Mouse (Mus musculus): ENCODE data around the gene Tshz2. TPM values are rescaled to one million over a fixed set of nuclear protein-coding genes. Genes with fewer than 3 reads are reported as not detected.

Tshz2 gene
- polyA plus RNA-seq, 1 experiment from 2014 or later: 5.3 TPM

DNA sequence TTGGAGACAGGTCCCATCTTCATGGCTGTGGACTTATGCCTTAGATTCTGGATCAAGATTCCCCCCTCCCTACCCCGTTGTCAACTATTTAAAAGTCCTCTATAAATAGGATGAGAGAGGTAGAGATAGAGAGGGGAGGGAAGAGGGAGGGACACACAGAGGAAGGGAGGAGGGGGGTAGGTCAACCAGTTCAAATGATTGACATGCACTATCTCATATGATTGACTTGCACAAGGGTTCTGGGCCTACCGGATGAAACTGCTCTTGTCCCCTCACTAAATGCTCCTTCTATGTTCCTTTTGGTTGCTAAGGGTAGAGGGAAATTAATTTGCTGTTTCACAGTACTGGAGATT lies 150.8 kb downstream of the Tshz2 start:
- no peak overlapping the region for H3K4me3 ChIP-seq (ENCODE audit: low read depth, low read length)
- no peaks in the 10 kb centered on the region for H3K9me3 ChIP-seq (replicated peaks; ENCODE audit: control insufficient read depth, low read length)
- no peaks in the 10 kb centered on the region for H3K36me3 ChIP-seq (ENCODE audit: control insufficient read depth, insufficient read depth, low read length)
- H3K9ac ChIP-seq (ENCODE audit: low read depth, low read length): no peak overlapping the region
- no peak overlapping the region for H3K27ac ChIP-seq (ENCODE audit: low read depth, low read length)
- ATAC-seq (replicated peaks; ENCODE audit: insufficient number of reproducible peaks, low FRiP score, low TSS enrichment): peak; percentile 37; the same call in 1 of the 2 replicates
- peaks cover 17% of the 10 kb centered on the region for H3K4me1 ChIP-seq (ENCODE audit: control insufficient read depth, insufficient read depth, low read length)
- H3K4me2 ChIP-seq: peak overlapping the region; percentile 30
- WGBS (ENCODE audit: insufficient replicate concordance): 14% methylated on average over 2 of the region's 2 CpGs
- no peaks in the 10 kb centered on the region for H3K27me3 ChIP-seq (ENCODE audit: control insufficient read depth, insufficient read depth, low read length)

DNA sequence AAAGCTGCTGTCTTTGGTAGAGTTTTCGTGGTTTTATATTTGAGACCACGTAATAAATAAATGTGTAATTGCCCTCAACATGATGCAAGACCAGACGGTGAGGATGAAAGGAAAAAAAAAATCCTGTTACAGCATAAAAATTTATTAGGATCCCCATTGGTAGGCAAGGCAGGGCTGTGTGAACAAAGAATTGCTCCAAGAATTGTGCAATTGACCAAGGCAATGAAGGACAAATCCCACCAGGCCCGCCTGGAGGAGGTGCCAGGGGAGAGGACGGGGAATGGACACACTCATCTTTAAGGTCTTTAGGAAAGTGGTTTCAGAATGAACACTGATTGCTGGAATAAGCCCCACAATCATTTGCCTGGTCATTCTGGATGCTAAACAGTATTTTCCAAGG lies 154.6 kb downstream of the Tshz2 start:
- WGBS (ENCODE audit: insufficient replicate concordance): 75% methylated on average over 5 of the region's 5 CpGs
- Histone ChIP-seq H3K27ac (ENCODE audit: low read depth, low read length) (no peak overlapping the region), H3K4me1 (ENCODE audit: control insufficient read depth, insufficient read depth, low read length) (peaks cover 24% of the 10 kb centered on the region)

DNA sequence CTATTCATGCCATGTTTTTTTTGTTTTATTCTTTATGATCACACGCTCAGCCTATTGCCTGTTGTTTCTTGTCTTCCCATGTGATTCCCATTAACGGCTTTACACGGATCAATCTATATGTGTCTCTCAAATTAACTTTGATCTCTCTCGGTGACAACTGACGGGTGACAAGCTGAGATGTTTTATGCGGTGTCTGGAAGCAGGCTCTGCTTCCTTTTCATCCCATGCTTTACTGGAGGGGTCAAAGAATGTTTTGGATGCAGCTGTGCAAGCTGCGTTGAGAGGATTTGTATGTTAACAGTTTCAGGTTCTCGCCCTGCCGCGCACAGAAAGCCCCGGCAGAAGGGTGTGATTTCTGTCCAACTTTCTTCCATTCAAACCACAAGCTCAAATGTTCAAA lies 155.1 kb downstream of the Tshz2 start:
- no peaks in the 10 kb centered on the region for H3K9me3 ChIP-seq (replicated peaks; ENCODE audit: control insufficient read depth, low read length)
- no peak overlapping the region for H3K4me2 ChIP-seq
- ATAC-seq (replicated peaks; ENCODE audit: insufficient number of reproducible peaks, low FRiP score, low TSS enrichment): no peak
- no peak overlapping the region for H3K27ac ChIP-seq (ENCODE audit: low read depth, low read length)
- H3K9ac ChIP-seq (ENCODE audit: low read depth, low read length): no peak overlapping the region
- no peaks in the 10 kb centered on the region for H3K27me3 ChIP-seq (ENCODE audit: control insufficient read depth, insufficient read depth, low read length)
- H3K36me3 ChIP-seq (ENCODE audit: control insufficient read depth, insufficient read depth, low read length): no peaks in the 10 kb centered on the region
- H3K4me1 ChIP-seq (ENCODE audit: control insufficient read depth, insufficient read depth, low read length): peaks cover 24% of the 10 kb centered on the region
- no peak overlapping the region for H3K4me3 ChIP-seq (ENCODE audit: low read depth, low read length)
- WGBS (ENCODE audit: insufficient replicate concordance): 55% methylated on average over 11 of the region's 11 CpGs

More for the DNA sequence above, 154.6 kb downstream of the Tshz2 start:
- ATAC-seq (replicated peaks; ENCODE audit: insufficient number of reproducible peaks, low FRiP score, low TSS enrichment): no peak
- no peak overlapping the region for H3K4me3 ChIP-seq (ENCODE audit: low read depth, low read length)
- no peak overlapping the region for H3K9ac ChIP-seq (ENCODE audit: low read depth, low read length)
- no peak overlapping the region for H3K4me2 ChIP-seq
- no peaks in the 10 kb centered on the region for H3K36me3 ChIP-seq (ENCODE audit: control insufficient read depth, insufficient read depth, low read length)
- H3K27me3 ChIP-seq (ENCODE audit: control insufficient read depth, insufficient read depth, low read length): no peaks in the 10 kb centered on the region
- no peaks in the 10 kb centered on the region for H3K9me3 ChIP-seq (replicated peaks; ENCODE audit: control insufficient read depth, low read length)

DNA sequence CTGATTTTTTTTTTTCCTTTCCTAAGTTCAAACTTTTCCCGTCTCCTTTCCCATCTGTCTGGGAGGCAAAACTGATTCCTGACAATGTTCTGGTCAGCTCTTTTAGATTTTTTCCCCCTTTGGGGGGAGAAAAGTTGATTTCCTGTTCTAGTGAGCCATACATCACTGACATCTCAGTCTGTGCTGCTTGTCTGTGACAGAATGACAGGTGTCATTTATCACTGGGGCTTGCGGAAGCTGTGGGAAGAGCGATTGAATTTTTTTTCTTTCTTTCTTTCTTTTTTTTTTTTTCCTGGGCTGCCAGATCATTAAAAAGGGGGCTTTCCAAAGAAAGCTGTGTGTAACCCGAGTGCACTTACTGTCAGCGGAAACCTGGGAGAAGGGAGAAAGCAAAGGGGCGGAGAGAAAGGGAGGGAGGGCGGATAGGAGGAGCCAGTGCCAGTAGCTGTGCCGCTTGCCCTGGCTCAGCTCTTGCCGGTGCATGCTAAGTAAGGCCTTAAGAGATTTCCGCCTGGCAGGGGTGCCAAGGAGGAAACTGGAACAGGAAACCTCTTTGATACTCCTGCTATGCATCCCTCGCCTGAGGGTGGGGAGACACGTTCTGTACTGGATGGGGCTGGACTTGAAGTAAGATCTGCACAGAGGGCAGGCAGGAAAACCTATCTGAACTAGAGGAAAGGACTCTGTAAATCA lies 157.8 kb downstream of the Tshz2 start:
- WGBS (ENCODE audit: insufficient replicate concordance): 2% methylated on average over 12 of the region's 12 CpGs
- Histone ChIP-seq H3K9me3 (replicated peaks; ENCODE audit: control insufficient read depth, low read length) (no peaks in the 10 kb centered on the region), H3K4me1 (ENCODE audit: control insufficient read depth, insufficient read depth, low read length) (peaks cover 15% of the 10 kb centered on the region), H3K36me3 (ENCODE audit: control insufficient read depth, insufficient read depth, low read length) (no peaks in the 10 kb centered on the region), H3K27ac (ENCODE audit: low read depth, low read length) (0 out of 2 replicates have a peak overlapping the region, but pooled peaks have one; percentile 50), H3K4me2 (peak overlapping the region; percentile 69), H3K4me3 (ENCODE audit: low read depth, low read length) (peak overlapping the region; percentile 29), H3K9ac (ENCODE audit: low read depth, low read length) (peak overlapping the region; percentile 56; the same call in 1 of the 2 replicates), H3K27me3 (ENCODE audit: control insufficient read depth, insufficient read depth, low read length) (no peaks in the 10 kb centered on the region)
- peak; percentile 58; the same call in 1 of the 2 replicates for ATAC-seq (replicated peaks; ENCODE audit: insufficient number of reproducible peaks, low FRiP score, low TSS enrichment)

DNA sequence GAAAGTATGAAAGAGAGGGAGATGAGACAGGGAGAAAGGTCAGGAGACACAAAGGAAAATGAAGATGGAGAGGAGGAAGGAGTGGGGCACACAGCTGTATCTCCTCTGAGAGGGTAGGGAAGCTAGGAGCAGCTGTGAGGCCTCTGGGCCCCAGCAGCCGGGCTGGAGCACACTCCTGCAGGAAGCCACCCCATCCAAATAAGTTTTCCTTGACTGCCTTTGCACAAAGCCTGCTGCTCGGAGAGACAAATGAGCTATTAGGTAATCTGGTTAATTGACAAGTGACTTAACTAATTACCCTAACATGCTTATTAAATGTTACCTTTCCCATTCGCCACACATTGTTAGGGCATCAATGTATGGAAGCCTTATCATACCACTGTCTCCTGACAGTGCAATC lies 159.9 kb downstream of the Tshz2 start:
- H3K4me1 ChIP-seq (ENCODE audit: control insufficient read depth, insufficient read depth, low read length): peaks cover 7% of the 10 kb centered on the region; the same call in 1 of the 2 replicates
- H3K4me3 ChIP-seq (ENCODE audit: low read depth, low read length): no peak overlapping the region
- H3K36me3 ChIP-seq (ENCODE audit: control insufficient read depth, insufficient read depth, low read length): no peaks in the 10 kb centered on the region
- no peaks in the 10 kb centered on the region for H3K27me3 ChIP-seq (ENCODE audit: control insufficient read depth, insufficient read depth, low read length)
- no peaks in the 10 kb centered on the region for H3K9me3 ChIP-seq (replicated peaks; ENCODE audit: control insufficient read depth, low read length)
- no peak overlapping the region for H3K4me2 ChIP-seq
- 58% methylated on average over 3 of the region's 3 CpGs for WGBS (ENCODE audit: insufficient replicate concordance)
- no peak overlapping the region for H3K27ac ChIP-seq (ENCODE audit: low read depth, low read length)
- ATAC-seq (replicated peaks; ENCODE audit: insufficient number of reproducible peaks, low FRiP score, low TSS enrichment): no peak
- no peak overlapping the region for H3K9ac ChIP-seq (ENCODE audit: low read depth, low read length)

DNA sequence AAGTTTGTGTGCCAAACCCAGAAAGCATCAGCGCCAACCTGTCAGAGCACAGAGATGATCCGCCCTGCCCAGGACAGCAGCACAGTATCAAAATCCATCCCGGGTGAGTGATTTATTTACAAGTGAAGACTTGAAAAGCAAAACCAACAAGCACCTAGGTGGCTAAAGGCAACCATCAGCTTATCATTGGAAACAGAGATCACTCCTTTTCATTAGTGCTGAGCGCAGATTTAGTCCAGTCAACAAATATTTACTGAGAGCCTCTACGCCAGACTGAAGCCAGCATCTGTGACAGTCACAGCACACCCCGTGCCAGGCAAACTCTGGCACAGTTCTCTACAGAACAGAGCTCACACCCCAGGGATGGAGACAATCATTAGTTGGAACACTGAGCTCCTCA lies 169.4 kb downstream of the Tshz2 start:
- Histone ChIP-seq H3K27ac (ENCODE audit: low read depth, low read length) (no peak overlapping the region), H3K9ac (ENCODE audit: low read depth, low read length) (no peak overlapping the region), H3K36me3 (ENCODE audit: control insufficient read depth, insufficient read depth, low read length) (no peaks in the 10 kb centered on the region), H3K9me3 (replicated peaks; ENCODE audit: control insufficient read depth, low read length) (no peaks in the 10 kb centered on the region), H3K4me2 (no peak overlapping the region), H3K4me1 (ENCODE audit: control insufficient read depth, insufficient read depth, low read length) (no peaks in the 10 kb centered on the region), H3K27me3 (ENCODE audit: control insufficient read depth, insufficient read depth, low read length) (no peaks in the 10 kb centered on the region), H3K4me3 (ENCODE audit: low read depth, low read length) (no peak overlapping the region)
- ATAC-seq (replicated peaks; ENCODE audit: insufficient number of reproducible peaks, low FRiP score, low TSS enrichment): no peak
- WGBS (ENCODE audit: insufficient replicate concordance): 85% methylated on average over 6 of the region's 6 CpGs

DNA sequence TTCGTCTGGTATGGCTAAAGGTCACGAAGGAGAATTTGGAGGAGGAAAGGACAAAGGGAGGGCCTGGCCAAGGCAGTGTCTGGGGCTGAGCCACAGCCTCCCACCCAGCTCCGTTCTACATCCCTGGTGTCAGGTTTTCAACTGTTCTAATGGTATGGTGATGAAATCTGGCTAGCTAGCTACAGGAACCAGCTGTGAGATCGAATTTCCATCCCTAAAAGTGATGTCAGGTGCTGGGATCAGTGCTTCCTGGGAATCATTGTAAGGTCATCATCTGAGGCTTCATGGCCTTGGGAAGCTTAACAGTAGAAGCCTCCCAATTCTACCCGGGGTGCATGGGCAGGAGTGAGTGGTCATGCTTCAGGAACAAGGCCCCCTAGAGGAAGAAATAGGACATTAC lies 171.6 kb downstream of the Tshz2 start:
- Histone ChIP-seq H3K4me2 (no peak overlapping the region), H3K27ac (ENCODE audit: low read depth, low read length) (no peak overlapping the region), H3K4me3 (ENCODE audit: low read depth, low read length) (no peak overlapping the region), H3K9me3 (replicated peaks; ENCODE audit: control insufficient read depth, low read length) (no peaks in the 10 kb centered on the region), H3K9ac (ENCODE audit: low read depth, low read length) (no peak overlapping the region), H3K4me1 (ENCODE audit: control insufficient read depth, insufficient read depth, low read length) (no peaks in the 10 kb centered on the region), H3K36me3 (ENCODE audit: control insufficient read depth, insufficient read depth, low read length) (no peaks in the 10 kb centered on the region), H3K27me3 (ENCODE audit: control insufficient read depth, insufficient read depth, low read length) (no peaks in the 10 kb centered on the region)
- no peak; the same call in 1 of the 2 replicates for ATAC-seq (replicated peaks; ENCODE audit: insufficient number of reproducible peaks, low FRiP score, low TSS enrichment)
- 46% methylated on average over 5 of the region's 5 CpGs for WGBS (ENCODE audit: insufficient replicate concordance)

DNA sequence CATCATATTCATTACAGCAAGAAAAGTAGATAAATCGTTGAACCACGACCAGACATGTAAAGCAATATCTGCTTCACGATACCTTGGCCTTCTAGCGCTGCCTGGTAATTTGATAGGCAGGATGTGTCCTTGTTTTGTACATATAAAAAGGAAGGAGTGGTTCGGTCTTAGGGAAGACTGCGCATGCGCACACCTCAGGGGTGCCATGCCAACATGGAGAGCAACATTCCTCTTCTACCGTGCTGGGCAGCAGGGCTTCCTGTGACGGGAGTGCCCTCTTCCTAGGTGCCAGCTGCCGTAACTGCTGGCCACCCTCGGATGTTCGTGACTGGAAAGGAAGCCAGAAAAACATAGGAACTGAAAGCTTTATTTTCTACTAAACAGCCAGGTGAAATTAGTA lies 172.7 kb downstream of the Tshz2 start:
- H3K4me3 ChIP-seq (ENCODE audit: low read depth, low read length): no peak overlapping the region
- WGBS (ENCODE audit: insufficient replicate concordance): 85% methylated on average over 12 of the region's 12 CpGs
- no peak overlapping the region for H3K9ac ChIP-seq (ENCODE audit: low read depth, low read length)
- no peak for ATAC-seq (replicated peaks; ENCODE audit: insufficient number of reproducible peaks, low FRiP score, low TSS enrichment)
- no peak overlapping the region for H3K27ac ChIP-seq (ENCODE audit: low read depth, low read length)
- H3K27me3 ChIP-seq (ENCODE audit: control insufficient read depth, insufficient read depth, low read length): no peaks in the 10 kb centered on the region
- H3K4me2 ChIP-seq: no peak overlapping the region
- no peaks in the 10 kb centered on the region for H3K4me1 ChIP-seq (ENCODE audit: control insufficient read depth, insufficient read depth, low read length)
- H3K9me3 ChIP-seq (replicated peaks; ENCODE audit: control insufficient read depth, low read length): no peaks in the 10 kb centered on the region
- no peaks in the 10 kb centered on the region for H3K36me3 ChIP-seq (ENCODE audit: control insufficient read depth, insufficient read depth, low read length)

DNA sequence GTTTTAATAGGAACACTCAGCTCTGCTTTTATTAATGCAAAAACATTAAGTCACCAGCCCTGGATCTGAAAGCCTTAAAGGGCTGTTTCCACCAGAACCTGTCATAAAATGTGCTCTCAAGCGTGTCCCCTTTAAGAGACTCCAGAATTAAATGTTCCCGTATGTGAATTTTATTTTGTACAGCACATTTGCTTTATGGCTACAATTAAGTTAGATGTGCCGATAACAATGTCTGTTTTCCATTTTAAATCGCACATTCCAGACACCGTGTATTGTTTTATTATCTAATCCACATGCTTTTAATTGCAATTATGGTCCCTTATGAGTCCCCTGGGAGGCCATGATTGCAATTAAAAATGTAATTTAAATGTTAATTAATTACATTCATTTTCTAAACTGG lies 178.8 kb downstream of the Tshz2 start:
- Histone ChIP-seq H3K27ac (ENCODE audit: low read depth, low read length) (no peak overlapping the region), H3K9ac (ENCODE audit: low read depth, low read length) (no peak overlapping the region), H3K4me3 (ENCODE audit: low read depth, low read length) (no peak overlapping the region), H3K4me2 (no peak overlapping the region), H3K36me3 (ENCODE audit: control insufficient read depth, insufficient read depth, low read length) (no peaks in the 10 kb centered on the region), H3K9me3 (replicated peaks; ENCODE audit: control insufficient read depth, low read length) (no peaks in the 10 kb centered on the region), H3K4me1 (ENCODE audit: control insufficient read depth, insufficient read depth, low read length) (no peaks in the 10 kb centered on the region), H3K27me3 (ENCODE audit: control insufficient read depth, insufficient read depth, low read length) (no peaks in the 10 kb centered on the region)
- 87% methylated on average over 5 of the region's 5 CpGs for WGBS (ENCODE audit: insufficient replicate concordance)
- ATAC-seq (replicated peaks; ENCODE audit: insufficient number of reproducible peaks, low FRiP score, low TSS enrichment): no peak

Measured in heart, embryonic 11.5 days (tissue).